Mouse (Mus musculus): ENCODE data around the gene Rhd. TPM values are rescaled to one million over a fixed set of nuclear protein-coding genes. Genes with fewer than 3 reads are reported as not detected.

Gene Rhd
- polyA plus RNA-seq, 1 experiment from 2014 or later = 10.1 TPM

DNA sequence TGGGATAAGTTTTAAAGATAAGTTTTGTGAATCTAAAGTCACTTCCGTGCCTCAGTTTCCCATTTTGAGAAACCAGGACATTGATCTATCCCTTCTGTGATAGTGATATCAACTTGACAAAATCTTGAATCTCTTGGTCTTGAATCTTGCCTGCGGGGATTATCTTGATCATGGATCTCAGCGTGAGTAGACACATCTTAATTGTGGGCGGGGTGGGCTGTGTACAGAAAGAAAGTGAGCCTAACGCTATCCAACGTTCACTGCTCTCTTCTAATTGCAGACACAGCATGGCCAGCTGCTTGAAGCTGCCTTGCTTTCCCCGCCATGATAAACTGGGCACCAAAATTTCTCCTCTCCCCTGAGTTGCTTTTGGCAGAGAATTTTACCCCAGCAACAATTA is 1.3 kb upstream of the Rhd start:
- 90% methylated on average over 7 of the region's 7 CpGs for WGBS
- Histone ChIP-seq H3K4me1 (0 out of 2 replicates have a peak, but pooled peaks cover 2% of the 10 kb centered on the region), H3K4me2 (replicated peaks) (no peak overlapping the region), H3K4me3 (no peak overlapping the region), H3K36me3 (no peaks in the 10 kb centered on the region), H3K9ac (no peak overlapping the region), H3K27me3 (peaks cover under 1% of the 10 kb centered on the region; the same call in 1 of the 2 replicates), H3K27ac (no peak overlapping the region), H3K9me3 (replicated peaks) (no peaks in the 10 kb centered on the region)
- no peak for ATAC-seq (ENCODE audit: low FRiP score)

GRCm38 (mm10) chr4:134865340-134865739 is 1.0 kb downstream of the Rhd start:
- Histone ChIP-seq H3K4me3 (no peak overlapping the region), H3K4me1 (peaks cover 10% of the 10 kb centered on the region; the same call in 1 of the 2 replicates), H3K9me3 (replicated peaks) (no peaks in the 10 kb centered on the region), H3K27me3 (peaks cover 24% of the 10 kb centered on the region), H3K36me3 (no peaks in the 10 kb centered on the region), H3K4me2 (replicated peaks) (no peak overlapping the region), H3K9ac (no peak overlapping the region), H3K27ac (no peak overlapping the region)
- ATAC-seq (ENCODE audit: low FRiP score) = no peak
- WGBS = 72% methylated on average over 6 of the region's 6 CpGs

- no peak overlapping the region for H3K9ac ChIP-seq
- peaks cover 10% of the 10 kb centered on the region; the same call in 1 of the 2 replicates for H3K4me1 ChIP-seq
- no peaks in the 10 kb centered on the region for H3K36me3 ChIP-seq
- H3K27ac ChIP-seq = no peak overlapping the region
- no peak overlapping the region for H3K4me3 ChIP-seq
- ATAC-seq (ENCODE audit: low FRiP score) = no peak
- no peak overlapping the region for H3K4me2 ChIP-seq (replicated peaks)
- WGBS = 93% methylated on average over 5 of the region's 5 CpGs
- H3K9me3 ChIP-seq (replicated peaks) = no peaks in the 10 kb centered on the region
- H3K27me3 ChIP-seq = peaks cover 29% of the 10 kb centered on the region
Observed at GRCm38 (mm10) chr4:134865789-134866188, 1.5 kb downstream of the Rhd start.

DNA sequence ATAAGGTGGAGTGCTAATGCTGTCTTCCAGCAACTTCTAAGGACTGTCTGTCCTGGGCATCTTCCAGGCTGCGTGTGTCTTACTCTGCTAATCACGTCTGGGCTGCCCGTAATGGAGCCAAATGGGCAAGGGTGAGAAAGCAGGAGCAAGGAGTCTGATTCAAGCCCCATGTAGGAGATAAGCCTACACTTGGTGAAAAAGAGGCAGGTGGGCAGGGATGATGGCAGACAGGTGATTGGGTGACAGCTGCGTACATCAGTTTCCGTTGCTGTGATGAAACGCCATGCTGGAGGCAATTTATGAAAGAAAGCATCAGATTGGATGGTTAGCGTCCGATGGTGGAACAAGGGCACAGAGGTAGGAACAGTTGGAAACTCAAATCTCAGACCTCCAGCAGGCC is 2.9 kb downstream of the Rhd start:
- no peak overlapping the region for H3K4me3 ChIP-seq
- H3K4me2 ChIP-seq (replicated peaks) = no peak overlapping the region
- H3K27me3 ChIP-seq = peaks cover 34% of the 10 kb centered on the region
- ATAC-seq (ENCODE audit: low FRiP score) = no peak
- H3K27ac ChIP-seq = no peak overlapping the region
- H3K9ac ChIP-seq = no peak overlapping the region
- H3K4me1 ChIP-seq = peaks cover 10% of the 10 kb centered on the region; the same call in 1 of the 2 replicates
- 90% methylated on average over 8 of the region's 8 CpGs for WGBS
- no peaks in the 10 kb centered on the region for H3K9me3 ChIP-seq (replicated peaks)
- no peaks in the 10 kb centered on the region for H3K36me3 ChIP-seq

- Histone ChIP-seq H3K4me3 (no peak overlapping the region), H3K4me2 (replicated peaks) (no peak overlapping the region), H3K9me3 (replicated peaks) (no peaks in the 10 kb centered on the region), H3K9ac (no peak overlapping the region), H3K27ac (no peak overlapping the region), H3K27me3 (peaks cover 34% of the 10 kb centered on the region), H3K36me3 (no peaks in the 10 kb centered on the region), H3K4me1 (peaks cover 10% of the 10 kb centered on the region; the same call in 1 of the 2 replicates)
- 91% methylated on average over 8 of the region's 8 CpGs for WGBS
- ATAC-seq (ENCODE audit: low FRiP score) = no peak
Observed at GRCm38 (mm10) chr4:134867661-134868060, 3.3 kb downstream of the Rhd start.

GRCm38 (mm10) chr4:134868065-134868464 is 3.7 kb downstream of the Rhd start:
- peaks cover 34% of the 10 kb centered on the region for H3K27me3 ChIP-seq
- no peak overlapping the region for H3K4me2 ChIP-seq (replicated peaks)
- H3K4me1 ChIP-seq = peaks cover 10% of the 10 kb centered on the region; the same call in 1 of the 2 replicates
- H3K36me3 ChIP-seq = no peaks in the 10 kb centered on the region
- no peak overlapping the region for H3K27ac ChIP-seq
- no peak overlapping the region for H3K4me3 ChIP-seq
- 91% methylated on average over 10 of the region's 10 CpGs for WGBS
- no peaks in the 10 kb centered on the region for H3K9me3 ChIP-seq (replicated peaks)
- no peak overlapping the region for H3K9ac ChIP-seq
- no peak for ATAC-seq (ENCODE audit: low FRiP score)

DNA sequence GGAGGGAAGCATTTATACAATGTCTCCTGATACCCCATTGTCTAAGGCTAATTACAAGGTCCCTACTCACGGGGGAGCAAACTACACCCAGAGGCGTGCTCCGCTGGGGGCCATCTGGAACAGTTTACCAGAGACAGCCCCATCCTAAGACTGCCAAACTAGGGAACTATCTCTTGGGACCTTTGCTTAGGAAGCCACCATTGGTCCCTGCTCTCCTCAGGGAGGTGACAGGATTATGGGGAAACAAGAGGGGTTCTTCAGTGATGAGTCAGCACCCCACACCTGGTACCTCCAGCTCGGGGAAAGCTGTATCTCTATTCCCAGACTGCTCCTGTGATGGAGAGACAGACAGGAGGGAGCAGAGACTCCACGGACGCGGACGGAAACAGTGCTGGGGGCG is 4.2 kb downstream of the Rhd start:
- H3K36me3 ChIP-seq = no peaks in the 10 kb centered on the region
- H3K9ac ChIP-seq = no peak overlapping the region
- H3K4me2 ChIP-seq (replicated peaks) = no peak overlapping the region
- no peaks in the 10 kb centered on the region for H3K9me3 ChIP-seq (replicated peaks)
- 28% methylated on average over 8 of the region's 9 CpGs for WGBS
- no peak for ATAC-seq (ENCODE audit: low FRiP score)
- H3K27ac ChIP-seq = no peak overlapping the region
- no peak overlapping the region for H3K4me3 ChIP-seq
- peaks cover 34% of the 10 kb centered on the region for H3K27me3 ChIP-seq
- peaks cover 10% of the 10 kb centered on the region; the same call in 1 of the 2 replicates for H3K4me1 ChIP-seq

DNA sequence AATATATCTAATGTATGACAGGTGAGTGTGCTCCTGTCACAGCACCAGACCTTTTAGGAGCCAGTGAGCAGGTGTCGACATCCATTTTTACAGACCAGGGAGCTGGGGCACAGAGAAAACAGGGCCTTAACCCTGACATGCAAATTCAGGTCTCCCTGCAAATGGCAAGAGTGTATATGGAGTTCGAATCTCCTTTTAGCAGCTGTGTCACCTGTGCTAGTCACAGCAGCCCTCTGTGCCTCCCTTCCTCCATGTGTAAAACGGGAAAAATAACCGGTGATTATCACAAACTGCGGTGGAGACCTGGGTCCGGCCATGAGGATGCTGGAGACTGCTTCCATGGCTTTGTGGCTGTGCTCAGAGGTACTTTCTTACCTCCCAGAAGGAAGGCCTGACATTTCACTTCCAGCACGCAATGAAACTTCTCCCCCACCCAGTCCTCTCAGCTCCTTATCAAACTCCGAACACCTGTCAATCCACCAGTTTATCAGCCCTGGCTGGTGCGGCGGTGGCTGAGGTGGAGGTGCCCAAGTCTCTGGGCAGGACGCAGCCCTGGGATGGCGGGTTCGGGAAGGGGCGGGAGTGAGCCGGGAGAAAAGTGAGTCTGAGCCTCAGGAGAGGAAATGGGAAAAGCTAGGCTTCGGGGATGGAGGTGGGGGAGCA is 4.9 kb downstream of the Rhd start:
- Histone ChIP-seq H3K9ac (no peak overlapping the region), H3K27me3 (peaks cover 34% of the 10 kb centered on the region), H3K9me3 (replicated peaks) (no peaks in the 10 kb centered on the region), H3K27ac (no peak overlapping the region), H3K36me3 (no peaks in the 10 kb centered on the region), H3K4me2 (replicated peaks) (0 out of 2 replicates have a peak overlapping the region, but pooled peaks have one; percentile 7), H3K4me1 (peaks cover 10% of the 10 kb centered on the region; the same call in 1 of the 2 replicates), H3K4me3 (no peak overlapping the region)
- WGBS = 15% methylated on average over 16 of the region's 16 CpGs
- no peak for ATAC-seq (ENCODE audit: low FRiP score)

- Histone ChIP-seq H3K9me3 (replicated peaks) (no peaks in the 10 kb centered on the region), H3K27ac (no peak overlapping the region), H3K27me3 (peaks cover 34% of the 10 kb centered on the region), H3K4me3 (no peak overlapping the region), H3K4me2 (replicated peaks) (0 out of 2 replicates have a peak overlapping the region, but pooled peaks have one; percentile 7), H3K9ac (no peak overlapping the region), H3K4me1 (peaks cover 10% of the 10 kb centered on the region; the same call in 1 of the 2 replicates), H3K36me3 (no peaks in the 10 kb centered on the region)
- 52% methylated on average over 7 of the region's 7 CpGs for WGBS
- no peak for ATAC-seq (ENCODE audit: low FRiP score)
Observed at GRCm38 (mm10) chr4:134869815-134870375, 5.6 kb downstream of the Rhd start.

- H3K36me3 ChIP-seq = no peaks in the 10 kb centered on the region
- H3K27ac ChIP-seq = no peak overlapping the region
- ATAC-seq (ENCODE audit: low FRiP score) = no peak
- no peak overlapping the region for H3K9ac ChIP-seq
- peaks cover 34% of the 10 kb centered on the region for H3K27me3 ChIP-seq
- 41% methylated on average over 4 of the region's 4 CpGs for WGBS
- H3K4me1 ChIP-seq = peaks cover 10% of the 10 kb centered on the region; the same call in 1 of the 2 replicates
- H3K9me3 ChIP-seq (replicated peaks) = no peaks in the 10 kb centered on the region
- no peak overlapping the region for H3K4me2 ChIP-seq (replicated peaks)
- no peak overlapping the region for H3K4me3 ChIP-seq
Observed at GRCm38 (mm10) chr4:134871477-134871876, 7.1 kb downstream of the Rhd start.

GRCm38 (mm10) chr4:134871950-134872349 is 7.6 kb downstream of the Rhd start:
- no peak for ATAC-seq (ENCODE audit: low FRiP score)

DNA sequence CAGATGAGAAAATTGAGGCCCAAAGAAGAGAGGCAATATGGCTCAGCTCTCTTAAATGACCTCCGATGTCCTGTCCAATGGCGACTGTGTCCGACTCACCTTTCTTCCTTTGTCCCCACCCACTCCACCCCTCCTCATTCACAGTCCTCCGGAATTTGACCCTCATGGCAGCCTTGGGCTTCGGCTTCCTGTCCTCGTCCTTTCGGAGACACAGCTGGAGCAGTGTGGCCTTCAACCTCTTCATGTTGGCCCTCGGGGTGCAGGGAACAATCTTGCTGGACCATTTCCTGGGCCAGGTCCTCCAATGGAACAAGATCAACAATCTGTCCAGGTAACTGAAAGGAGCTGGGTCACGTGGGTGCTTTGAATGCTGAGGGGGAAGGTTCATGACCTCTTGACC is 11.8 kb downstream of the Rhd start:
- 73% methylated on average over 9 of the region's 9 CpGs for WGBS
- ATAC-seq (ENCODE audit: low FRiP score) = no peak
- no peaks in the 10 kb centered on the region for H3K9me3 ChIP-seq (replicated peaks)
- 0 out of 2 replicates have a peak, but pooled peaks cover 4% of the 10 kb centered on the region for H3K27me3 ChIP-seq
- H3K36me3 ChIP-seq = no peaks in the 10 kb centered on the region
- no peak overlapping the region for H3K4me3 ChIP-seq
- no peak overlapping the region for H3K4me2 ChIP-seq (replicated peaks)
- no peak overlapping the region for H3K27ac ChIP-seq
- peaks cover 5% of the 10 kb centered on the region for H3K4me1 ChIP-seq
- H3K9ac ChIP-seq = no peak overlapping the region

More at GRCm38 (mm10) chr4:134871950-134872349, 7.6 kb downstream of the Rhd start:
- no peaks in the 10 kb centered on the region for H3K36me3 ChIP-seq
- H3K4me1 ChIP-seq = peaks cover 10% of the 10 kb centered on the region; the same call in 1 of the 2 replicates
- WGBS = 36% methylated on average over 2 of the region's 2 CpGs
- H3K4me2 ChIP-seq (replicated peaks) = no peak overlapping the region
- no peak overlapping the region for H3K27ac ChIP-seq
- H3K27me3 ChIP-seq = peaks cover 34% of the 10 kb centered on the region
- no peak overlapping the region for H3K4me3 ChIP-seq
- no peak overlapping the region for H3K9ac ChIP-seq
- no peaks in the 10 kb centered on the region for H3K9me3 ChIP-seq (replicated peaks)
